Mouse (Mus musculus) layer of hippocampus, adult 9-11 months (tissue): Measurements from ENCODE around the gene Steap3.

ENCODE experiments used
- DNase-seq: peaks from one replicate; pipeline ENCODE4 v3.0.0; 2022

Gene Steap3

GRCm38 (mm10) chr1:120196724-120197123 is 75.8 kb downstream of the Steap3 start:
- no peak for DNase-seq

DNA sequence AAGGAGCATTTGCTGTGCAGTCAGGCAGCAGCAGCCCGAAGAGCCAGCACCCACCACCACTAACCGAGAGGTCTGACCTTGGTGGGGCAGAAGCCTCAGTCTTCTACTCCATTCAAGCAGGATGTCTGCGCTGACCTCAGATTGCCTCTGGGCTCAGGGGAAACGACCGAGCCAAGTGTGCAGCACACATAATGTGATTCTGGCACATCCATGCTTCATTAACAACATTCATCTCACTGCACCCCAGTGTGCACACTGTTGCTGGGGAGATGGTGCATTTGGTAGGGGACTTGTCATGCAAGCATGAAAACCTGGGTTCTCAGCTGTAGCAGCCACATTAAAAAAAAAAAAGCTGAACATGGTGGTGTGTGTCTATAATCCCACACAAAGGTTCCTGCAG is 76.6 kb downstream of the Steap3 start:
- no peak for DNase-seq

DNA sequence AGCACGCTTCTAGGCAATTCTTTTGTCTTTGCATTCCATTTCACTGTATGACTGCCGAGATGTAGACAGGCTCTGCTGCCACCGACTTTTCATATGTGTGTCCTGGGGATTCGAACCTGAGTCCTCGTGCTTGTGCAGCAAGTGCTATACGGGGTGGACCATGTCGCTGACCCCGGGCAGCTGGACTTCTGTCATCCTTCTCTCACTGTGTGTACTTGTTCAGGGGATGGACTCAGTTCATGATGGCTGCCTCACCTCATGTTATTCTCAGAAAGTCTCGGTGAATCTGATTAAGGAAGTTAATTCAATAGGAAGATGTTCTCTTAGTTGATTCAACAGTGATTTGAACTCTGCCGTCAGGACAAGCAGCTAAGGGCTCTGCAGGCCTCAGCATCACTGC is 78.9 kb downstream of the Steap3 start:
- DNase-seq = no peak

DNA sequence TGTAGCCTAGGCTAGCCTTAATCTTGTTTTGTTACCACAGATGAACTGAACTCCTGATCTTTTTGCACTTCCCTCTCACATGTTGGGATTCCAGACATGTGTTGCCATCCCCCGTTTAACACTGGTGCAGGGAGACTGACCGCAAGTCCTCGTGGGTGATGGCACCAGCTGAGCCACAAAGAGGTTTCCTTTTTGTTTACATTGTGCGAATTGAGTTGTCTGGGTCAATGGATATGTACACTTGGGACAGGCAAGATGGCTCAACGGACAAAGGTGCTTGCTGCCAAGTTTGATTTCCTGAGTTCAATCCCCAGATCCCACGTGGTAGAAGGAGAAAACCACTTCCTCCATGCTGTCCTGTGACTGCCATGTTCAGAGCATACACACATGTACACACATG is 80.2 kb downstream of the Steap3 start:
- DNase-seq = no peak

DNA sequence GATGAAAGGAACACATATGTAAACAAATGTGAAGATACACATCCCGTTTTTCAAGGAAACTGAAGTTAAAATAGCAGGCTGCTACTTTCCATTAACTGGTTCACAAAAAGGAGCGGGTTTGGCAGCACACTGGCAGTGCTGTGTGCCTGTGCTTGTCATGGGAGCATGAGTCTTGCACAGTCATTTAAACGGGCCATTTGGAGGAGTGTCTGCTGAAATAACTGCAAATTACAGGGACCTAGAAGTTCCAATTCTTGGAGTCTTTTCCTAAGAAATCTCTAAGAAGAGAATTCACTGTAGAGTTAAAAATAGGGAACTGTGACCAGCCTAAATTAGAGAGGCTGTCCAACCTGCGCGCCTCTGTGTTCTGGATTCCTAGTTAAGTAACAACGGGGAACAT is 81.6 kb downstream of the Steap3 start:
- DNase-seq = no peak

- DNase-seq = no peak
Observed at GRCm38 (mm10) chr1:120190300-120190699, 82.2 kb downstream of the Steap3 start.

GRCm38 (mm10) chr1:120189206-120189605 is 83.3 kb downstream of the Steap3 start:
- peak; percentile 30 for DNase-seq

DNA sequence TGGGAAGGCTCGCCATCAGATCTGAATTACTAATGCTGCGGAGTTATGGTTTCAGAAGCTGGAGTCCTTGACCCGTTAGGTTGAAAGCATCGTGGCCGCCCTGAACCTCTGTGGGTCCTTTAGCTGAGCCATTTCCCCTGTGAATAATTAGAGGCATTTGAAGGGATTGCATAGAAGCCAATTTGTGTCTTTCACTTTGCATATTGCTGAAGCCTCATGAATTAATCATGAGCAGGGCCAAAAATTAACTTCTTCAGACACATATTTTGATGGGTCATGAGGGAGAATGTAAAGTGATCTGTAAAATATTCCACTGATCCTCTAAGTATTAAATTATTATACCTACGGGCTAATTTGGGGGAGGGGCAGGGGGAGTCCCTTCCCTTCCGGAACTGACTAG is 85.4 kb downstream of the Steap3 start:
- no peak for DNase-seq

GRCm38 (mm10) chr1:120186655-120187054 is 85.8 kb downstream of the Steap3 start:
- DNase-seq = no peak

DNA sequence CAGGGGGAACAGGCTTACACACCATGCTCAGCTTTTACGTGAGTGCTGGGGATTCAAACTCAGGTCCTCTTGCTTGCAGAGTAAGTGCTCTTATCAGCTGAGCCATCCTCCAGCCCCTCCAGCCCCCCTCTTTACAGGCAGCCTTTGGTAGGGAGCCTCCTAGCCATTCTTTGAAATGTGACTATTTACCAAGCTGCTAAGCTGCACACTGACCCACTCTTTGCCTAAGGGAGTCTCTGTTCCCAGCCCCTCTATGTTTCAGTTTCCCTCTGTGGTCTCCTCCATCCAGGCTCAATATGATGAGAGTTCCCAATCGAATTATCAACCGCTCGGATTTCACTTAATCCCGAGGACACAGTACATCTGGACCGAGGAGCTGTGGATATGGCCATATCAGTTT is 86.3 kb downstream of the Steap3 start:
- no peak for DNase-seq

GRCm38 (mm10) chr1:120177141-120177540 is 95.4 kb downstream of the Steap3 start:
- no peak for DNase-seq

GRCm38 (mm10) chr1:120176313-120176712 is 96.2 kb downstream of the Steap3 start:
- no peak for DNase-seq

DNA sequence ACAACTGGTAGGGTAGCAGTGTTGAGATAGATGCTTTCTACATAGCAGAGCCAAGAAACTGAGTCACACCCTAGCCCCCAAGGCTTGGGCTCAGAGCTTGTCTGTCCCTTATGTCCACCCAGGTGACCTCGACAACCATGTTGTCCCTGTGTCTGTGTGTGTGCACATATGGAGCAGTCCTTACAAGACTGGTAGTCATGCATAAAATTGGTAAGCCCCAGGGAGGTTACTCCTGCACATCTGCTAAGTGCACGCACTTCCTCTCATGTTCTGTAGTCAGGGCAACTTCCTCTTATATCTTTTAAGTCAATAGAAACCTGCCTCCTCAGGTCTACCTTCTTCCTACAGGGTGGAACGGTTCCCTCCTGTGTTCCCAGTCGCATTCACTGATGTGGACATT is 97.5 kb downstream of the Steap3 start:
- no peak for DNase-seq

- no peak for DNase-seq
Observed at GRCm38 (mm10) chr1:120171819-120172521, 100.5 kb downstream of the Steap3 start.

DNA sequence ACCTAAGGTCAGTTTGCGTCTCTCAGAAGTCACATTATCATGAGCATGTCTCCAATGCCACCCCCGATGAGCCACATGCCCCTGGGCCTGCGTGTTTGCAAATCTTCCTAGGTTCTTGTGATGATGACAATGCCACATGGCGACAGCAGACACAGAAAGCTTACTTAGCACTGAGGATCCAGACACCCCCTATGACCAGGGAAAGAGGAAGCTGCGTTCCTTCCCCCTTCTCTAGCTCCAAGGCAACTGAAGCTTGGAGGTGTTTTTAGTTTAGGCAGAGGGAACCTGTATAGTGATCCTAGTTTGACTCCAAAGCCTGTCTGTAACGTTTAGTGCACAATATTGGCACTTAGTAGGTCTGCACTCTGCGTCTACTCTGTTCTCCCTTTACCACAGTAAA is 102.2 kb downstream of the Steap3 start:
- no peak for DNase-seq

DNA sequence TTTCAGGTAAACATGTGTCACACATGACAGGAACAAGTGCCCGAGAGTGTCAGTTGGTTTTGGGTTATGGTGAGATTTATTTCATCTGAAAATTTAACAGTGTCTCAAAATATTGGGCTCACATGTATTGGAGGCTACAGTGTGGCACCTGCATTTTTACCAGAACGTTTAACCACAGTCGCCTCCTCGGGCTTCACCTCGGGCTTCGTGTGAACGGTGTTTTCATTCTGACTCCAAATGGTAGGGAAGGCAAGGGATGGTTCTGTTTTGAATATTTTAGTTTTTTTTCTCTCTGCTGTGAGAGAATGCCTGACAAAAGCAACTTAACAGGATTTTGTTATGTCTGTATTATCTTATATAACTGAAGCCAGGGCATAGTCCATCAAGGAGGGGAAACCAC is 103.8 kb downstream of the Steap3 start:
- DNase-seq = no peak

- DNase-seq = no peak
Observed at GRCm38 (mm10) chr1:120168016-120168415, 104.5 kb downstream of the Steap3 start.

- DNase-seq = no peak
Observed at GRCm38 (mm10) chr1:120162616-120163015, 109.9 kb downstream of the Steap3 start.

DNA sequence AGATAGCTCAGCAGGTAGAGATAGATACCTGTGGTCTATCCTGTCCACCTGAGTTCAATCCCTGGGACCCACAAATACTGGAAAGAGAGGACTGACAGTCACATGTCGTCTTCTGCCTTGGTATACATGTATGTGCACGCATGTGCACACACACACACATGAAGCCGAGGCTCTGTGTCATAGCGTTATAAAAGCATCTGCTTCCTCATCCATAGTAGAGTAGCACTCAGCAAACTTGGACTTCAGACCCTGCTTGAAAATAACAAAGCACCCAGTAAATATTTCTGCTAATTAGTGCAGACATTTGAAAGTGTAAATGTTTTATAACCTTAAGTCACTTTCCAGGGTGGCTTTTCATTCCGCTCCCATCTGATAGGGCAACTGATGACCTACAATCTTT is 111.0 kb downstream of the Steap3 start:
- no peak for DNase-seq

GRCm38 (mm10) chr1:120158474-120159127 is 113.9 kb downstream of the Steap3 start:
- no peak for DNase-seq

DNA sequence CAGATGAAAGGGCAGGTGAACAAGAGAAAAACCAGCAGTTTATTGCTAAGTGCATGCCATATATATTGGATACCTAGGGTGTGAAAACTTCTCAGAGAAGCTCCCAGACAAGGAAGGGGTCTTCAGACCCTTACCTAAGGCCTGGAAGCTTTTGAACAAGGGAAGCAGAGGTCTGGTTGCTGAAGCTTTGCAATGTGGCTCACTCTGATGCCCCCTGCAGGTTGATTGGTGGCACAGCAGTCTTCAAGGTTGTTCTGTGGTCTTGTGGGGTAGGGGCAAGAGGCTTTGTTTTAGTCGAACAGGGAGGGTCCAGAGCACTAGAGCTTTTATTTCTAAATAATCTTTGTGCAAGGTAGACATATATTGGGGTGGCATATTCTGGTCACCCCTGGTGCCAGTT is 117.2 kb downstream of the Steap3 start:
- no peak for DNase-seq

GRCm38 (mm10) chr1:120154232-120154631 is 118.3 kb downstream of the Steap3 start:
- DNase-seq = no peak

DNA sequence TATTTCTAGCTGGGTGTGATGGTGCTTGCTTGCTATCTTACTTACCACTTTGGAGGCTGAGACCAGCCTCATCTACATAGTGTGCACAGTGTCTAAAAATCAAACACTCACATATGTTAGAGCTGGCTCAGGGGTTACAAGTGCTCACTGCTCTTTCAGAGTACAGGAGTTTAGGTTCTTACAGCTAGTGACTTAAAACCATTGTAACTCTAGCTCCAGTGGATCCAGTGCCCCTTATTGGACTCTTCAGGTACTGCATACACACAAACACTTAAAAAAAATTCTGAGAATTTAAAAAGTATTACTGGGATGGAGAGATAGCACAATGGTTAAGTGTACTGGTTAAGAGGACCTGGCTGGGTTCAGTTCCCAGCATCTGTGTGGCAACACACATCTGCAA is 125.5 kb downstream of the Steap3 start:
- DNase-seq = no peak

DNA sequence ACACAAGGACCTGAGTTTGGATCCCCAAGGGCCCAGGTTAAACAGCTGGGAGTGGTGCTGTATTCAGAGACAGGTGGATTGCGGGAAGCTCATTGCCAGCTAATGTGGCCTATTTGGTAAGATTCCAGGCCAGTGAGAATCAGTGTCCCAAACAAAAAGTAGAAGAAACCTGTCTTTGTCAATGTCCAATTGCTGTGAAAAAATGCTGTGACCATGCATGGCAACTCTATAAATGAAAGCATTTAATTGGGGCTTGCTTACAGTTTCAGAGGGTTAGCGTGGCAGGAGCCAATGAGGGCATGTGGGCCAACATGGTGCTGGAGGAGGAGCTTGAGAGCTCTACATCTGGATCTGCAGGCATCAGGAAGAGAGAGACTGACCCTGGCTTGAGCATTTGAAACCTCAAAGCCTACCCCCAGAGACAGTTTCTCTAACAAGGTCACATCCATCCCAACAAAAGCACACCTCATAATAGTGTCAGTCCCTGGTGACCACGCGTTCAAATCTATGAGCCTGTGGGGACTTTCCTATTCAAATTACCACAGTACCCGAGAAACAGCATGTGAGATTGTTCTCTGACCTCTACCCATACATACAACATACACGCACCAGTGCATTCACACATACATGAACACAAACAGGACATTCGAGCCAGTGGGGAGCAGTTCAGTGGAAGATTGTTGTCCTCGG is 126.8 kb downstream of the Steap3 start:
- DNase-seq = no peak
